Mouse (Mus musculus) layer of hippocampus, adult 9-11 months (tissue): Measurements from ENCODE around the gene Gm8229.
"Not testable (repeated sequence)": the region's sequence is repeated elsewhere in the genome, so short reads cannot be mapped to it uniquely, and the experiment has no call there.

ENCODE experiments used
- DNase-seq: peaks from one replicate; pipeline ENCODE4 v3.0.0; 2022

Gene Gm8229

GRCm38 (mm10) chr14:44365057-44365456 lies at the start of gene Gm8229:
Gene Gm8229, plus strand, starts transcription at chr14:44365357.
- not testable (repeated sequence) for DNase-seq

- not testable (repeated sequence) for DNase-seq
Observed at GRCm38 (mm10) chr14:44338484-44338883, 26.7 kb upstream of the Gm8229 start, which contains the start of gene Gm5930. Gene Gm5930, minus strand, starts transcription at chr14:44338584.

GRCm38 (mm10) chr14:44361416-44361815 lies 3.7 kb upstream of the Gm8229 start:
- not testable (repeated sequence) for DNase-seq

GRCm38 (mm10) chr14:44362301-44362700 lies 2.9 kb upstream of the Gm8229 start:
- DNase-seq: not testable (repeated sequence)

- DNase-seq: not testable (repeated sequence)
Observed at GRCm38 (mm10) chr14:44384233-44384632, 19.1 kb downstream of the Gm8229 start.

GRCm38 (mm10) chr14:44410588-44410987 lies 45.4 kb downstream of the Gm8229 start, which contains the start of gene Gm3371:
Gene Gm3371, minus strand, starts transcription at chr14:44410688.
- not testable (repeated sequence) for DNase-seq
